Mouse (Mus musculus): ENCODE data around the gene Clip2. TPM values are rescaled to one million over a fixed set of nuclear protein-coding genes. Genes with fewer than 3 reads are reported as not detected.

Clip2 gene
- total and polyA plus RNA-seq, 3 experiments = 0.28 to 0.53 (median 0.38) TPM

DNA sequence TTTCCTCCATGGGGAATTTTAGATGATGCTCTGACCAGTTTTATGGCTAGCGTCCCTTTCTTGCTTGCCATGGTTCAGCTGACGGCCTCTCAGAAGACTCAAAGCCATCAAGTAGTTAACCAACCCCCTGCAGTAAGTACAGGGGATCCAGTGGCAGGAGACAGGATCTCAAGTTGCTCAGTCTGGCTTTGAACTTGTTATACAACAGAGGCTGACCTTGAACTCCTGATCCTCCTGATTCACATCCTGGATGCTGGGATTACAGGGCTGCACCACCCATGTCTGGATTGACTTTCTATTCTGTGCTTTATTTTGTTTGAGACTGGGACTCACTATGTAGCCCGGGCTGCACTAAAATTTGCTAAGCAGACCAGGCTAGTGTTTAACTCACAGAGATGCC is 110.2 kb downstream of the Clip2 start:
- no peaks in the 10 kb centered on the region; the same call in 1 of the 2 replicates for H3K27me3 ChIP-seq (ENCODE audit: insufficient read depth, low read length)
- ATAC-seq (ENCODE audit: extremely low read depth, insufficient number of reproducible peaks, low FRiP score, poor library complexity, severe bottlenecking) (no peak), DNase-seq (ENCODE audit: low spot score) (no peak)
- H3K36me3 ChIP-seq (replicated peaks) = no peaks in the 10 kb centered on the region
- no peak overlapping the region for H3K4me3 ChIP-seq (ENCODE audit: low read depth, low read length)
- H3K4me1 ChIP-seq (ENCODE audit: insufficient read depth, low read depth, low read length) = no peaks in the 10 kb centered on the region
- no peak for TF ChIP-seq GATA2 (IDR thresholded peaks at IDR 0.05; ENCODE audit: borderline replicate concordance, low read depth, low read length)
- no peak for TF ChIP-seq POLR2AphosphoS5 (IDR thresholded peaks at IDR 0.05; ENCODE audit: insufficient replicate concordance, low read depth, low read length)
- no peak for TF ChIP-seq CTCF (IDR thresholded peaks at IDR 0.05; ENCODE audit: low read depth, low read length)
- TF ChIP-seq TAL1 (conservative IDR thresholded peaks at IDR 0.05; ENCODE audit: low read depth, low read length) = no peak
- no peak for TF ChIP-seq GATA1 (IDR thresholded peaks at IDR 0.05; ENCODE audit: borderline replicate concordance, low read length)
- no peaks in the 10 kb centered on the region for H3K9me3 ChIP-seq (replicated peaks)

DNA sequence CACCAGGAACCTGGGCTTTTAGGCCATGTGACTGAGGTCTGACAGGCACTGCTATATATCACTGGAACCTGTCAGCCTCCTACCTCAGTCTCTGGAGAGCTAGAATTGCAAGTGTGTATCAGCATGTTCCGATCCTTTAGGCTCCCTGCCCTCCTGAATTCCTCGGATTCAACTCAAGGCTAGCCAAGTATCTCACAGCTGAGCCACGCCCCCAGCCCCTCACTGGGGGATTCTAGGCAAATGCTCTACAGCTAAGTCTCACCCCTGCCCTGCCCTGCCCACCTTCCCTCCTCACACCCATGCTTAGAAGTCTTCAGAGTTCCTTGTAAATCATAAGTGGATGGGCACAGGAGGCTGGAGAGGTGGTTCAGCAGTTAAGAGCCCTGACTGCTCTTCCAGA is 111.1 kb downstream of the Clip2 start:
- Histone ChIP-seq H3K36me3 (replicated peaks) (no peaks in the 10 kb centered on the region), H3K9me3 (replicated peaks) (no peaks in the 10 kb centered on the region), H3K4me1 (ENCODE audit: insufficient read depth, low read depth, low read length) (no peaks in the 10 kb centered on the region), H3K27me3 (ENCODE audit: insufficient read depth, low read length) (no peaks in the 10 kb centered on the region; the same call in 1 of the 2 replicates), H3K4me3 (ENCODE audit: low read depth, low read length) (no peak overlapping the region)
- DNase-seq (ENCODE audit: low spot score) (no peak), ATAC-seq (ENCODE audit: extremely low read depth, insufficient number of reproducible peaks, low FRiP score, poor library complexity, severe bottlenecking) (no peak)
- TF ChIP-seq CTCF (IDR thresholded peaks at IDR 0.05; ENCODE audit: low read depth, low read length) (no peak), POLR2AphosphoS5 (IDR thresholded peaks at IDR 0.05; ENCODE audit: insufficient replicate concordance, low read depth, low read length) (no peak)

DNA sequence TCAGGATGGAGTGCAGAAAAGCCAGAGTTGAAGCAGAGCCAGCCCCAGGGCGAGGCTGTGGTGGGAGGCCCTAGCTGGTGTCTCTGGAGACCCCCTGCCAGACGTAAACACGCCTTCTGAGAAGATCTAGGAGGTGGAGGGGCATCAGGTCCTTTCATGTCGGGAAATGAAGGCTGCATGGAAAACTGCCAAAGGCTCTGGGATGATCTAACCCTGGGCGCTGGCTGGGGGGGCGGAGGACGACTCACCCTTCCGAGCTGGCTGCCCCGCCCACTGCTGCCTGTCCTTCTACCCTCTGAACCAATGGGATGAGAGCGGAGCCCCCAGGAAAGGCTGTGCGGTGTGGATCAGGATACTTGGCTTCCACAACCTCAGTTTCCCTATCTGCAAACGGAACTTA is 112.1 kb downstream of the Clip2 start:
- DNase-seq (ENCODE audit: low spot score) (no peak), ATAC-seq (ENCODE audit: extremely low read depth, insufficient number of reproducible peaks, low FRiP score, poor library complexity, severe bottlenecking) (no peak)
- Histone ChIP-seq H3K36me3 (replicated peaks) (no peaks in the 10 kb centered on the region), H3K27me3 (ENCODE audit: insufficient read depth, low read length) (peaks cover 3% of the 10 kb centered on the region; the same call in 1 of the 2 replicates), H3K4me1 (ENCODE audit: insufficient read depth, low read depth, low read length) (no peaks in the 10 kb centered on the region), H3K4me3 (ENCODE audit: low read depth, low read length) (no peak overlapping the region), H3K9me3 (replicated peaks) (no peaks in the 10 kb centered on the region)
- no peak for TF ChIP-seq POLR2AphosphoS5 (IDR thresholded peaks at IDR 0.05; ENCODE audit: insufficient replicate concordance, low read depth, low read length)
- TF ChIP-seq GATA2 (IDR thresholded peaks at IDR 0.05; ENCODE audit: borderline replicate concordance, low read depth, low read length) = no peak
- no peak for TF ChIP-seq GATA1 (IDR thresholded peaks at IDR 0.05; ENCODE audit: borderline replicate concordance, low read length)
- no peak for TF ChIP-seq CTCF (IDR thresholded peaks at IDR 0.05; ENCODE audit: low read depth, low read length)
- no peak for TF ChIP-seq TAL1 (conservative IDR thresholded peaks at IDR 0.05; ENCODE audit: low read depth, low read length)

DNA sequence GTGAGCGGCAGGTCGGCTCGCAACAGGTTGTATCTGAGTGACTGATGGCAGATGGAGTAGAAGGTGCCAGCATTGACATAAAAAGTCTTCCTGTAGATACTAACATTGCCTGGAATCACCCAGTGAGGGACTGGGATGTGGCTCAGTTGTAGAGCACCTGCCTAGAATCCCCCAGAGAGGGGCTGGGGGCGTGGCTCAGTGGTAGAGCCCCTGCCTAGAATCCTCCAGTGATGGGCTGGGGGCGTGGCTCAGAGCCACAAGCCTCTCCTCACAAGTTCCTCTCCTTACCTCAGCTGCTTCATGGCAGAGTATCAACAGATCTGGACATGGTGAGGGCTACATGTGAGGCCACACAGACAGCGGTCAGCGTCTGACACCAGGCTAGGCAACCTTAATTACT is 112.8 kb downstream of the Clip2 start:
- no peaks in the 10 kb centered on the region for H3K4me1 ChIP-seq (ENCODE audit: insufficient read depth, low read depth, low read length)
- H3K36me3 ChIP-seq (replicated peaks) = no peaks in the 10 kb centered on the region
- H3K9me3 ChIP-seq (replicated peaks) = no peaks in the 10 kb centered on the region
- no peak for TF ChIP-seq POLR2AphosphoS5 (IDR thresholded peaks at IDR 0.05; ENCODE audit: insufficient replicate concordance, low read depth, low read length)
- TF ChIP-seq GATA1 (IDR thresholded peaks at IDR 0.05; ENCODE audit: borderline replicate concordance, low read length) = no peak
- TF ChIP-seq GATA2 (IDR thresholded peaks at IDR 0.05; ENCODE audit: borderline replicate concordance, low read depth, low read length) = no peak
- TF ChIP-seq TAL1 (conservative IDR thresholded peaks at IDR 0.05; ENCODE audit: low read depth, low read length) = no peak
- no peak for TF ChIP-seq CTCF (IDR thresholded peaks at IDR 0.05; ENCODE audit: low read depth, low read length)
- H3K4me3 ChIP-seq (ENCODE audit: low read depth, low read length) = no peak overlapping the region
- peaks cover 3% of the 10 kb centered on the region; the same call in 1 of the 2 replicates for H3K27me3 ChIP-seq (ENCODE audit: insufficient read depth, low read length)
- ATAC-seq (ENCODE audit: extremely low read depth, insufficient number of reproducible peaks, low FRiP score, poor library complexity, severe bottlenecking) (no peak), DNase-seq (ENCODE audit: low spot score) (no peak)

Other genes starting within 250 kb of the Clip2 start
- gene Gtf2i, start 237.7 kb downstream of the Clip2 start, total RNA-seq (2014; fragmentation: Nextera tagmentation) = 176 and 183 TPM in 2 replicates
- 53.0 and 55.7 TPM in 2 replicates for gene Gtf2i, start 237.7 kb downstream of the Clip2 start, total RNA-seq (2017)
- gene Gtf2i, start 237.7 kb downstream of the Clip2 start, polyA plus RNA-seq (2012) = 220 and 291 TPM in 2 replicates
- not detected in 2 replicates for gene Gtf2ird1, start 95.7 kb downstream of the Clip2 start, total RNA-seq (2014; fragmentation: Nextera tagmentation)
- gene Gtf2ird1, start 95.7 kb downstream of the Clip2 start, total RNA-seq (2017) = 1.6 and 2.2 TPM in 2 replicates
- gene Gtf2ird1, start 95.7 kb downstream of the Clip2 start, polyA plus RNA-seq (2012) = 1.5 TPM in 2 replicates
- gene Syna, start 7.7 kb upstream of the Clip2 start, total RNA-seq (2014; fragmentation: Nextera tagmentation) = not detected in 2 replicates
- gene Syna, start 7.7 kb upstream of the Clip2 start, total RNA-seq (2017) = 0.11 TPM in 1 of 2 replicates, not detected in the other
- not detected in 2 replicates for gene Syna, start 7.7 kb upstream of the Clip2 start, polyA plus RNA-seq (2012)
- 230 and 241 TPM in 2 replicates for gene Rfc2, start 28.9 kb upstream of the Clip2 start, total RNA-seq (2014; fragmentation: Nextera tagmentation)
- 259 and 301 TPM in 2 replicates for gene Rfc2, start 28.9 kb upstream of the Clip2 start, total RNA-seq (2017)
- 72.9 and 85.2 TPM in 2 replicates for gene Rfc2, start 28.9 kb upstream of the Clip2 start, polyA plus RNA-seq (2012)
- 1.5 TPM in 1 of 2 replicates, not detected in the other for gene Lat2, start 62.6 kb upstream of the Clip2 start, total RNA-seq (2014; fragmentation: Nextera tagmentation)
- gene Lat2, start 62.6 kb upstream of the Clip2 start, total RNA-seq (2017) = 12.8 and 15.0 TPM in 2 replicates
- 0.28 TPM in 1 of 2 replicates, not detected in the other for gene Lat2, start 62.6 kb upstream of the Clip2 start, polyA plus RNA-seq (2012)
- 326 and 375 TPM in 2 replicates for gene Eif4h, start 87.1 kb upstream of the Clip2 start, total RNA-seq (2014; fragmentation: Nextera tagmentation)
- gene Eif4h, start 87.1 kb upstream of the Clip2 start, total RNA-seq (2017) = 258 and 290 TPM in 2 replicates
- 367 TPM in 2 replicates for gene Eif4h, start 87.1 kb upstream of the Clip2 start, polyA plus RNA-seq (2012)
- gene Limk1, start 136.2 kb upstream of the Clip2 start, total RNA-seq (2014; fragmentation: Nextera tagmentation) = 1.3 and 1.4 TPM in 2 replicates
- gene Limk1, start 136.2 kb upstream of the Clip2 start, total RNA-seq (2017) = 1.3 and 1.5 TPM in 2 replicates
- gene Limk1, start 136.2 kb upstream of the Clip2 start, polyA plus RNA-seq (2012) = 1.5 and 1.7 TPM in 2 replicates
- gene Eln, start 194.9 kb upstream of the Clip2 start, total RNA-seq (2014; fragmentation: Nextera tagmentation) = not detected in 2 replicates
- gene Eln, start 194.9 kb upstream of the Clip2 start, total RNA-seq (2017) = 0.06 and 0.22 TPM in 2 replicates
- gene Eln, start 194.9 kb upstream of the Clip2 start, polyA plus RNA-seq (2012) = not detected in 2 replicates

All from G1E (cell line).